Mouse (Mus musculus) thymus, adult 2 months (tissue): ENCODE measurements around the gene Treml2. TPM values are rescaled to one million over a fixed set of nuclear protein-coding genes. Genes with fewer than 3 reads are reported as not detected.
A peak's percentile ranks its signal among the peaks of the same experiment; 100 is the strongest.
"Not testable (repeated sequence)": the region's sequence is repeated elsewhere in the genome, so short reads cannot be mapped to it uniquely, and the experiment has no call there.

Experiments
- DNase-seq: peaks from one replicate; pipeline ENCODE4 v3.0.0; 2021
- H3K27ac ChIP-seq: fragments of 200-500 bp; 2 replicates; pipeline ENCODE4 v1.5.1; 2012; ENCODE audit warnings: low read length, control low read depth; ENCODE audit not compliant: control insufficient read depth, insufficient read depth
- H3K27me3 ChIP-seq: fragments of 200-500 bp; 2 replicates; pipeline ENCODE4 v1.6.1; 2012; ENCODE audit warnings: mild to moderate bottlenecking, low read length, moderate library complexity, mixed read lengths; ENCODE audit not compliant: control insufficient read depth, insufficient read depth
- H3K36me3 ChIP-seq: fragments of 200-500 bp; 2 replicates; pipeline ENCODE4 v1.6.1; 2012; ENCODE audit warnings: mild to moderate bottlenecking, low read length, moderate library complexity; ENCODE audit not compliant: control insufficient read depth, insufficient read depth
- H3K4me1 ChIP-seq: fragments of 200-500 bp; replicated peaks from 2 replicates; pipeline ENCODE4 v1.6.1; 2012; ENCODE audit warnings: low read length; ENCODE audit not compliant: control insufficient read depth, insufficient read depth
- H3K4me3 ChIP-seq: fragments of 200-500 bp; 2 replicates; pipeline ENCODE4 v1.5.1; 2012; ENCODE audit warnings: mild to moderate bottlenecking, low read length, control low read depth, moderate library complexity; ENCODE audit not compliant: control insufficient read depth, insufficient read depth
- CTCF ChIP-seq: fragments of 200-500 bp; IDR thresholded peaks from 2 replicates; pipeline ENCODE4 v1.5.1; 2012; ENCODE audit warnings: mild to moderate bottlenecking, control low read depth, low read length, moderate library complexity, borderline replicate concordance; ENCODE audit not compliant: control insufficient read depth, poor library complexity, insufficient read depth; ENCODE audit errors: extremely low read depth
- POLR2A ChIP-seq: fragments of 200-500 bp; IDR thresholded peaks from 2 replicates; pipeline ENCODE4 v1.6.1; 2012; ENCODE audit warnings: mild to moderate bottlenecking, low read length, control low read depth, moderate library complexity; ENCODE audit not compliant: control insufficient read depth, poor library complexity, insufficient read depth; ENCODE audit errors: extremely low read depth
- whole genome bisulfite sequencing: fragments of 180-500 bp; shearing (Covaris S2); methylation state at CpG from one replicate; pipeline ENCODE4 v1.1.7; 2018; 5-methylcytosine and 5-hydroxymethylcytosine counted together
- polyA plus RNA-seq: library from polyadenylated mRNA; depleted of rRNA; stranded (reverse); fragments of >200 nt; gene quantifications from 2 replicates; pipeline ENCODE4 v1.2.3, GENCODE M21; 2012

The Treml2 gene
- polyA plus RNA-seq, 1 experiment, result 54.8 TPM

- Histone ChIP-seq H3K36me3 (peaks cover 27% of the 10 kb centered on the region), H3K4me1 (peaks cover 8% of the 10 kb centered on the region; the same call in 1 of the 2 replicates)
- WGBS, result 78% methylated on average over 2 of the region's 2 CpGs
These were observed 12.8 kb downstream of the Treml2 start for GRCm38 (mm10) chr17:48312124-48312523.

GRCm38 (mm10) chr17:48315905-48316579, 16.7 kb downstream of the Treml2 start, which contains the start of gene B430306N03Rik:
Gene B430306N03Rik (plus strand): TSS chr17:48316141.
- not testable (repeated sequence) for H3K27me3 ChIP-seq, H3K4me3 ChIP-seq, H3K36me3 ChIP-seq, H3K27ac ChIP-seq, DNase-seq
- 31% methylated on average over 3 of the region's 3 CpGs for WGBS
- peaks cover 10% of the 10 kb centered on the region for H3K4me1 ChIP-seq

More at GRCm38 (mm10) chr17:48312124-48312523, 12.8 kb downstream of the Treml2 start:
- no peak overlapping the region for H3K4me3 ChIP-seq
- H3K27ac ChIP-seq, result no peak overlapping the region
- no peak for DNase-seq
- no peak for TF ChIP-seq CTCF
- no peaks in the 10 kb centered on the region for H3K27me3 ChIP-seq

- H3K27me3 ChIP-seq, result no peaks in the 10 kb centered on the region
- no peak overlapping the region for H3K27ac ChIP-seq
- no peak for TF ChIP-seq POLR2A
- TF ChIP-seq CTCF, result no peak
- H3K36me3 ChIP-seq, result no peaks in the 10 kb centered on the region
- no peak for DNase-seq
- 80% methylated on average over 1 of the region's 1 CpGs for WGBS
- peaks cover 10% of the 10 kb centered on the region for H3K4me1 ChIP-seq
- no peak overlapping the region for H3K4me3 ChIP-seq
These were observed 19.4 kb downstream of the Treml2 start for GRCm38 (mm10) chr17:48318686-48319085.

DNA sequence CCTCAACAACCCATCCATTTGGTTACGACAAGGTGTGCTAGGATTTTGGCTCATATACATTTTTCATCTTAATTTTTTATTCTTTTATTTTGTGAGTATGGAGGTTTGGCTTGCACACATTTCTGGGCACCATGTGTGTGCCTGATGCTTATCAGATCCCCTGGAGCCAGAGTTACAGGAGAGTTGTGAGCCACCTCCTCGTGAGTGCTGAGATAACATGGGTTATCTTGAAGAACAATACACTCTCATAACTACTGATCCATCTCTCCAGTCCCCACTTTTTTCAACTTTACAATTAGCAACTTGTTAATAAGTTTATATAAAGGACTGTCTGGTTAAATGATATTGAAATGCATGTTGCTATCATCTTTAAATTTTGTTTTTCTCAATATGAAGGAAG, 22.0 kb downstream of the Treml2 start:
- no peaks in the 10 kb centered on the region for H3K36me3 ChIP-seq
- WGBS, result 91% methylated on average over 2 of the region's 2 CpGs
- H3K27ac ChIP-seq, result no peak overlapping the region
- no peak overlapping the region for H3K4me3 ChIP-seq
- H3K4me1 ChIP-seq, result peaks cover 5% of the 10 kb centered on the region
- no peak for TF ChIP-seq POLR2A
- TF ChIP-seq CTCF, result no peak
- no peaks in the 10 kb centered on the region for H3K27me3 ChIP-seq
- no peak for DNase-seq

GRCm38 (mm10) chr17:48323236-48323635, 23.9 kb downstream of the Treml2 start:
- no peaks in the 10 kb centered on the region for H3K27me3 ChIP-seq
- H3K27ac ChIP-seq, result no peak overlapping the region
- no peak for TF ChIP-seq CTCF
- TF ChIP-seq POLR2A, result no peak
- DNase-seq, result peak; percentile 21
- 92% methylated on average over 3 of the region's 3 CpGs for WGBS
- H3K4me3 ChIP-seq, result no peak overlapping the region
- no peaks in the 10 kb centered on the region for H3K36me3 ChIP-seq
- peaks cover 4% of the 10 kb centered on the region for H3K4me1 ChIP-seq

DNA sequence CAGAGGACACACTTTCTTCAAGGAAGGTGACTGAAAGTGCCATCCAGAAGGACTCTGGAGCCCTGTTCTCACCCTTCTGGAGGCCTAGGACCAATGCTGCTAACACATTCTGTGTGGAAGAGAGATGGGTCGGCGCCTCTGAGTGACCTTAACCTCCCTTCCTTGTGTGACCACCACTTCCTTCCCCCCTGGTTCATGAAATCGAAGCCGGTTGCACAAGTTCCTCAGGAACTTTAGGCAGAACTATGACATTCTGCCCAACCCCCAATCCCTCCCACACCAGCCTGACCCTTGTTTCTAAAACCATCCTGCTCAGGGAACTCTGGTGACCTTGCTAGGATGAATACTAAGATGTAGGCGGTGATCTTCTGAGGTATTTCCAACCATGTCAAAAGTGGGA, 25.0 kb downstream of the Treml2 start:
- peaks cover 2% of the 10 kb centered on the region; the same call in 1 of the 2 replicates for H3K4me1 ChIP-seq
- H3K36me3 ChIP-seq, result no peaks in the 10 kb centered on the region
- DNase-seq, result no peak
- 33% methylated on average over 5 of the region's 5 CpGs for WGBS
- H3K27ac ChIP-seq, result no peak overlapping the region
- H3K4me3 ChIP-seq, result no peak overlapping the region
- H3K27me3 ChIP-seq, result no peaks in the 10 kb centered on the region
- TF ChIP-seq CTCF (no peak), POLR2A (no peak)

DNA sequence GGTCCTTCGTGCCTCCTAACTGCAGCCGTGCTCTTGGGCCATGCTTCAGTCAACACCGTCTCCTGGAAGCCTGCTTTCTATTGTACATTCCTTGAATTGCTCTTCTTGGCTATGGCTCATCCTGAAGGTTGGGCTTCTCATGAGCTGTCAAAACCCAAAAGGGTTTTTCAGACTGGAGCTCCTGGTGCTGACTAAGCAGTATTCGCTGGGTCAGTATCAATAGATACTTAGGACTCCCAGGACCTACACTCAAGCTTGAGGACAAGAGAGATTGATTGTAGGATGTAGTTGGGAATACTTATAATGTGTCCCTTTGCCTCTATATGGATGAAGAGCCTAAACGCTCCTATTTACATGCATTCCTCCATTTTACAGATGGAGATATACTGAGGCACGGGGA, 25.8 kb downstream of the Treml2 start:
- no peak overlapping the region for H3K4me3 ChIP-seq
- no peaks in the 10 kb centered on the region for H3K27me3 ChIP-seq
- H3K4me1 ChIP-seq, result peaks cover 2% of the 10 kb centered on the region; the same call in 1 of the 2 replicates
- H3K27ac ChIP-seq, result no peak overlapping the region
- TF ChIP-seq CTCF (no peak), POLR2A (no peak)
- 94% methylated on average over 6 of the region's 6 CpGs for whole genome bisulfite sequencing
- no peak for DNase-seq
- no peaks in the 10 kb centered on the region for H3K36me3 ChIP-seq
